Mouse (Mus musculus): ENCODE data around the gene Gm42688. TPM values are rescaled to one million over a fixed set of nuclear protein-coding genes. Genes with fewer than 3 reads are reported as not detected.
A peak's percentile ranks its signal among the peaks of the same experiment; 100 is the strongest.

Gm42688 gene
- polyA plus RNA-seq, 1 experiment from 2014 or later, result 1.9 TPM

- Histone ChIP-seq H3K9me3 (ENCODE audit: low read length) (no peaks in the 10 kb centered on the region), H3K27me3 (replicated peaks; ENCODE audit: insufficient read depth, low read length) (no peaks in the 10 kb centered on the region), H3K4me2 (replicated peaks; ENCODE audit: low read depth, low read length) (peak within 1 kb of the TSS; percentile 98), H3K9ac (replicated peaks; ENCODE audit: low read depth) (peak within 1 kb of the TSS; percentile 59), H3K4me1 (ENCODE audit: insufficient read depth, low read depth, low read length) (peaks cover 16% of the 10 kb centered on the region), H3K4me3 (ENCODE audit: low read depth, low read length) (peak within 1 kb of the TSS; percentile 61), H3K36me3 (ENCODE audit: insufficient read depth, low read length) (no peaks in the 10 kb centered on the region), H3K27ac (ENCODE audit: low read length) (peak within 1 kb of the TSS; percentile 86)
- DNase-seq (ENCODE audit: low spot score), result peak; percentile 99
- ATAC-seq, result peak; percentile 97
- TF ChIP-seq CTCF (IDR thresholded peaks at IDR 0.05), result peak; percentile 13; the same call in 1 of the 2 replicates
- peak; percentile 48; the same call in 1 of the 2 replicates for TF ChIP-seq EP300 (IDR thresholded peaks at IDR 0.05)
- WGBS, result under 1% methylated on average over 34 of the region's 38 CpGs
Observed at GRCm38 (mm10) chr6:83120930-83121862, 19.8 kb downstream of the Gm42688 start, which contains the start of gene Wbp1. Gene Wbp1 (minus strand): TSS chr6:83121559.

- Histone ChIP-seq H3K4me3 (ENCODE audit: low read depth, low read length) (peak overlapping the region; percentile 61), H3K4me1 (ENCODE audit: insufficient read depth, low read depth, low read length) (peaks cover 15% of the 10 kb centered on the region), H3K27ac (ENCODE audit: low read length) (peak overlapping the region; percentile 86), H3K9ac (replicated peaks; ENCODE audit: low read depth) (peak overlapping the region; percentile 59), H3K4me2 (replicated peaks; ENCODE audit: low read depth, low read length) (peak overlapping the region; percentile 98), H3K36me3 (ENCODE audit: insufficient read depth, low read length) (no peaks in the 10 kb centered on the region), H3K9me3 (ENCODE audit: low read length) (no peaks in the 10 kb centered on the region), H3K27me3 (replicated peaks; ENCODE audit: insufficient read depth, low read length) (no peaks in the 10 kb centered on the region)
- no peak for TF ChIP-seq CTCF (IDR thresholded peaks at IDR 0.05)
- TF ChIP-seq EP300 (IDR thresholded peaks at IDR 0.05), result no peak
- DNase-seq (ENCODE audit: low spot score), result no peak
- peak; percentile 27 for ATAC-seq
- under 1% methylated on average over 28 of the region's 52 CpGs for WGBS
Observed at GRCm38 (mm10) chr6:83121863-83122710, 20.7 kb downstream of the Gm42688 start.

GRCm38 (mm10) chr6:83122961-83123360, 21.5 kb downstream of the Gm42688 start:
- Histone ChIP-seq H3K4me3 (ENCODE audit: low read depth, low read length) (no peak overlapping the region), H3K4me1 (ENCODE audit: insufficient read depth, low read depth, low read length) (peaks cover 15% of the 10 kb centered on the region), H3K36me3 (ENCODE audit: insufficient read depth, low read length) (no peaks in the 10 kb centered on the region), H3K27me3 (replicated peaks; ENCODE audit: insufficient read depth, low read length) (no peaks in the 10 kb centered on the region), H3K9ac (replicated peaks; ENCODE audit: low read depth) (no peak overlapping the region), H3K9me3 (ENCODE audit: low read length) (no peaks in the 10 kb centered on the region), H3K4me2 (replicated peaks; ENCODE audit: low read depth, low read length) (no peak overlapping the region), H3K27ac (ENCODE audit: low read length) (no peak overlapping the region)
- TF ChIP-seq CTCF (IDR thresholded peaks at IDR 0.05) (no peak), EP300 (IDR thresholded peaks at IDR 0.05) (no peak)
- DNase-seq (ENCODE audit: low spot score) (no peak), ATAC-seq (no peak)
- WGBS, result 72% methylated on average over 5 of the region's 5 CpGs

GRCm38 (mm10) chr6:83124851-83125312, 23.5 kb downstream of the Gm42688 start:
- Histone ChIP-seq H3K27me3 (replicated peaks; ENCODE audit: insufficient read depth, low read length) (no peaks in the 10 kb centered on the region), H3K4me1 (ENCODE audit: insufficient read depth, low read depth, low read length) (peaks cover 15% of the 10 kb centered on the region), H3K4me3 (ENCODE audit: low read depth, low read length) (peak overlapping the region; percentile 65), H3K27ac (ENCODE audit: low read length) (no peak overlapping the region), H3K9me3 (ENCODE audit: low read length) (no peaks in the 10 kb centered on the region), H3K36me3 (ENCODE audit: insufficient read depth, low read length) (no peaks in the 10 kb centered on the region), H3K4me2 (replicated peaks; ENCODE audit: low read depth, low read length) (peak overlapping the region; percentile 71), H3K9ac (replicated peaks; ENCODE audit: low read depth) (peak overlapping the region; percentile 34)
- TF ChIP-seq CTCF (IDR thresholded peaks at IDR 0.05) (no peak), EP300 (IDR thresholded peaks at IDR 0.05) (peak; percentile 62)
- DNase-seq (ENCODE audit: low spot score), result peak; percentile 96
- ATAC-seq, result peak; percentile 29
- WGBS, result 2% methylated on average over 30 of the region's 30 CpGs

- no peak for ATAC-seq
- TF ChIP-seq CTCF (IDR thresholded peaks at IDR 0.05) (no peak), EP300 (IDR thresholded peaks at IDR 0.05) (no peak)
- Histone ChIP-seq H3K4me1 (ENCODE audit: insufficient read depth, low read depth, low read length) (peaks cover 15% of the 10 kb centered on the region), H3K4me3 (ENCODE audit: low read depth, low read length) (peak within 1 kb of the TSS; percentile 65), H3K4me2 (replicated peaks; ENCODE audit: low read depth, low read length) (peak within 1 kb of the TSS; percentile 71), H3K9ac (replicated peaks; ENCODE audit: low read depth) (peak within 1 kb of the TSS; percentile 34), H3K9me3 (ENCODE audit: low read length) (no peaks in the 10 kb centered on the region), H3K27ac (ENCODE audit: low read length) (no peak within 1 kb of the TSS), H3K36me3 (ENCODE audit: insufficient read depth, low read length) (no peaks in the 10 kb centered on the region), H3K27me3 (replicated peaks; ENCODE audit: insufficient read depth, low read length) (no peaks in the 10 kb centered on the region)
- 18% methylated on average over 5 of the region's 5 CpGs for WGBS
- DNase-seq (ENCODE audit: low spot score), result no peak
Observed at GRCm38 (mm10) chr6:83125331-83125730, 23.9 kb downstream of the Gm42688 start, which contains the start of gene Ino80b. Gene Ino80b (minus strand): TSS chr6:83125431.
